Mouse (Mus musculus): ENCODE measurements at regions not wholly inside any gene's neighbourhood (a gene's known extent, or its start where the extent isn't known, plus 50 kb on each side); places are given as distances from the start of the nearest gene placed in this dataset.

- DNase-seq, result no peak
These were observed 504.3 kb upstream of the Atp10a start for GRCm38 (mm10) chr7:58151713-58152112.

- peak; percentile 51 for DNase-seq
These were observed 471.1 kb upstream of the Atp10a start for GRCm38 (mm10) chr7:58184913-58185312.

- DNase-seq, result no peak
These were observed 438.2 kb upstream of the Atp10a start for GRCm38 (mm10) chr7:58217726-58218125.

GRCm38 (mm10) chr7:58224727-58225126, 431.2 kb upstream of the Atp10a start:
- no peak for DNase-seq

GRCm38 (mm10) chr7:58225713-58226112, 430.3 kb upstream of the Atp10a start:
- DNase-seq, result no peak

- DNase-seq, result no peak
These were observed 425.7 kb upstream of the Atp10a start for GRCm38 (mm10) chr7:58230162-58230681.

- peak; percentile 33 for DNase-seq
These were observed 425.0 kb upstream of the Atp10a start for GRCm38 (mm10) chr7:58230943-58231342.

GRCm38 (mm10) chr7:58247261-58247660, 408.7 kb upstream of the Atp10a start:
- peak; percentile 75 for DNase-seq
